Mouse (Mus musculus) adrenal gland, postnatal 4 days (tissue): ENCODE measurements around the gene Gm20817. TPM values are rescaled to one million over a fixed set of nuclear protein-coding genes. Genes with fewer than 3 reads are reported as not detected.
"Not testable (repeated sequence)": the region's sequence is repeated elsewhere in the genome, so short reads cannot be mapped to it uniquely, and the experiment has no call there.

Experiments
- DNase-seq, 2 experiments: peaks; one replicate each; pipeline ENCODE4 v3.0.0; 2021 to 2022; ENCODE audit warnings: low spot score in 2 of 2, mixed read lengths in 2 of 2
- long read RNA-seq, 2 experiments: library from polyadenylated mRNA; stranded (forward); transcript quantifications; one replicate each; pipeline ENCODE4 v2.0.0; 2021
- total RNA-seq, 2 experiments: library from RNA; stranded (reverse); gene quantifications; 2 replicates each; pipeline ENCODE4 v1.2.3; 2021

Gene Gm20817
- not detected for total RNA-seq
- long read RNA-seq, experiment 1: 0 reads
- long read RNA-seq, experiment 2: 0 reads

DNA sequence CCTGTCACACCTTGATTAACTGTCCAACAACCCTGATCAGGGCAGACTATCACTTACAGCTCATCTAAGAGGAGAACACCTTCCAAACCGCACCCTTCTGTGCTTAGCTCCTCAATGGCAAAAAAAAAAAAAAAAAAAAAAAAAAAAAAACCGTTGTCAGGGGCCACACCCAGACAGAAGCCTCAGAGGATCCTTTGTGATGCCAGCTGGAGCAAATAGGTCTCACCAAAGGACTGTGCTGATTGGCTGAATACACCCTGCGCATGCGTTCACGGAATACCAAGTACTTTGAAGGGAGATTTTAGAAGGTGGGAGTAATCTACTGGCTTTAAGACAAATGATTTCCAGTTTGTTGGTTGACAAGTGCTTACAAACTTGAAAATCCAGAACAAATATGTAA lies at the start of gene Gm20817:
Gene Gm20817 (minus strand): TSS at position 101 of the 400 bp plus-strand sequence.
- DNase-seq: not testable (repeated sequence)
